In the genomic region with DNA sequence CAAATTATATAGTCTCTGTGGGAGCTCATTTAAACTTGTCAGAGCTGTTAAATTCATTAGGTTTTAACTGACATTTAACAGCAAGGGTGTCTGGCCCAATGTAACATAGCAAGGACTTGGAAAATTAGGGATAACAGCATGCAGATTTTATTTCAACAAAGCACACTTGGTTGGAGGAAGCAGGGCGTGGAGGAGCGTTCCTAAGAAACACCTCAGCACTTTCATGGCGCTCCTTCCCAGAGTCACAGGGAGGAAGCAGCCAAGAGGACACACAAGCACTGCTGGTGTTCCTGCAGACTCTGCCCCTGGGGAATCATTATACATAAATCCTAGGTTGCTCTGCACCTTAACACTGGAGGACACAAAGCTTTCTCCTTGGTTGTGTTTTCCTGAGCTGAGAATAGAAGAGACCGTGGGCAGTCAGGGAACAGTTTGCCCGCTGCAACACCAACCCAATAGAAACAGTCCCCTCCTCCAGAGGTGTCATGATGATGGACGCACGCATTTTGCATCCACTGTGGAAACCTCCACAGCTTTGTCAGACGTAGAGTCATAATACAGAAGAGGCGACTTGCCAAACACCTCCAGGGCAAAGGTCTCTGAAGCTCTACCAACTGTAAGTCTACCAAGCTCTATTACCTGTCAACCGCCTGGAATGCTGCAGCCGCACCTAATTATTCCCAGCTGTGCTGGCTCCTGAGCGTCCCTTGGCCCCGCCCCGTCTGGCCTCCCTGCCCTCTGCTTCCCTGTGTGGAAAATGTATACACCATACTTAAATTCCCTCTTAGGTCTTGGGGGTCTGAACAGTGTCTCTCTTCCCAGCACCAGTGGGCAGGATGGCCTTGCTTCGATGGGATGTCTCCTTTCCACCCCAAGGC, we compare ENCODE assay signal across 10 mouse cellular contexts.
DNase-seq lines count a peak whose midpoint lies in the region; ATAC-seq lines count a peak whose summit lies in the region.
"Had no signal": no experiment of that assay in that cellular context is flagged by ENCODE, and none has a peak within 500 bp of the region (broad histone marks: within the 10 kb centered on the region; RNA-seq: fewer than 3 reads in every experiment).

No protein-coding gene starts in this region.

- peak; percentile 84 for ATAC-seq in embryonic facial prominence, embryonic 12.5 days (ENCODE audit: insufficient number of reproducible peaks, insufficient read depth, low FRiP score, low TSS enrichment)

- 21% methylated on average over 15 of the region's 15 CpGs for WGBS in embryonic facial prominence, embryonic 12.5 days

- no peak overlapping the region for H3K4me3 ChIP-seq in embryonic facial prominence, embryonic 12.5 days
- H3K4me3 ChIP-seq: liver, embryonic 13.5 days had no signal

- H3K9me3 ChIP-seq in embryonic facial prominence, embryonic 12.5 days: no peaks in the 10 kb centered on the region
- H3K9me3 ChIP-seq: liver, embryonic 13.5 days had no signal

- peak overlapping the region; percentile 75 for H3K27ac ChIP-seq in embryonic facial prominence, embryonic 12.5 days
- H3K27ac ChIP-seq: liver, embryonic 13.5 days had no signal

- peak overlapping the region; percentile 19; the same call in 1 of the 2 replicates for H3K4me2 ChIP-seq in embryonic facial prominence, embryonic 12.5 days (replicated peaks)
- H3K4me2 ChIP-seq: liver, embryonic 13.5 days had no signal

- no peak overlapping the region for H3K9ac ChIP-seq in embryonic facial prominence, embryonic 12.5 days
- H3K9ac ChIP-seq: liver, embryonic 13.5 days had no signal

- H3K4me1 ChIP-seq in embryonic facial prominence, embryonic 12.5 days: 0 out of 2 replicates have a peak, but pooled peaks cover 13% of the 10 kb centered on the region
- H3K4me1 ChIP-seq: liver, embryonic 13.5 days had no signal

- no peaks in the 10 kb centered on the region for H3K36me3 ChIP-seq in embryonic facial prominence, embryonic 12.5 days
- H3K36me3 ChIP-seq: liver, embryonic 13.5 days had no signal

- H3K27me3 ChIP-seq in embryonic facial prominence, embryonic 12.5 days: no peaks in the 10 kb centered on the region
- H3K27me3 ChIP-seq: liver, embryonic 13.5 days had no signal

- peak; percentile 89 for DNase-seq in embryo, embryonic 10 days (ENCODE audit: low spot score)
- DNase-seq in kidney, adult 9 months: peak; percentile 72
- DNase-seq in lung, postnatal 14 days: peak; percentile 31
- DNase-seq in cerebellum, adult 18-20 months: no peak
- no peak for DNase-seq in heart, adult 18-20 months
- no peak for DNase-seq in gastrocnemius, postnatal 4 days (ENCODE audit: low spot score in 2 of 2)
- no peak for DNase-seq in urinary bladder, adult 2 months (ENCODE audit: low spot score)
- DNase-seq: cerebellum, postnatal 10 days; liver, embryonic 13.5 days had no signal

Comparison
In these comparisons a context has a peak if more than half of its experiments do, and no peak if none do; other contexts are left out.
1. DNase-seq: peak in embryo, embryonic 10 days (single experiment), kidney, adult 9 months (single experiment) and lung, postnatal 14 days (single experiment); none in cerebellum, adult 18-20 months (0 of 2), heart, adult 18-20 months (0 of 2), gastrocnemius, postnatal 4 days (0 of 2) and urinary bladder, adult 2 months (single experiment).